ENCODE assay signal across 11 mouse cellular contexts in genomic region chr4:147814592-147815167, GRCm38 (mm10). TPM values are rescaled to one million over a fixed set of nuclear protein-coding genes. Genes with fewer than 3 reads are reported as not detected.
DNase-seq lines count a peak whose midpoint lies in the region; ATAC-seq and TF ChIP-seq lines count a peak whose summit lies in the region.
"Had no signal": no experiment of that assay in that cellular context is flagged by ENCODE, and none has a peak within 500 bp of the region (broad histone marks: within the 10 kb centered on the region; RNA-seq: fewer than 3 reads in every experiment).

No protein-coding gene starts in this region.

- no peak overlapping the region for H3K4me3 ChIP-seq in left cerebral cortex, adult 2 months
- H3K4me3 ChIP-seq in ES-E14 (ENCODE audit: insufficient read depth in 1 of 2, low read depth in 1 of 2, low read length in 2 of 2, poor library complexity in 1 of 2, severe bottlenecking in 1 of 2) = no peak overlapping the region

- ATAC-seq in erythroblast, adult 5-6 weeks (replicated peaks; ENCODE audit: low FRiP score, poor library complexity, severe bottlenecking) = peak; percentile 79

- DNase-seq in left cerebral cortex, adult 2 months (ENCODE audit: extremely low spot score in 1 of 2, low spot score in 2 of 2) = no peak
- DNase-seq in left cerebral cortex, adult 8-10 months (ENCODE audit: low spot score in 2 of 2) = no peak
- no peak for DNase-seq in ES-E14 (ENCODE audit: low read depth, low spot score)
- peak; percentile 73 for DNase-seq in naive thymus-derived CD4-positive, alpha-beta T cell, adult 2 months (ENCODE audit: low read depth)
- DNase-seq in layer of hippocampus, postnatal 36 days = no peak
- DNase-seq in urinary bladder, postnatal 14 days (ENCODE audit: low spot score) = no peak
- no peak for DNase-seq in spleen, postnatal 10 days (ENCODE audit: low spot score in 2 of 2)
- DNase-seq: left cerebral cortex, postnatal 4 days; midbrain, embryonic 14.5 days; thymus, postnatal 25 days had no signal

- TF ChIP-seq CTCF in left cerebral cortex, adult 2 months (IDR thresholded peaks at IDR 0.05) = peak; percentile 56

- intact Hi-C loops in left cerebral cortex, adult 2 months (cut with DNase I) = no loop called here

- H3K27ac ChIP-seq in left cerebral cortex, adult 2 months = no peak overlapping the region
- no peak overlapping the region for H3K27ac ChIP-seq in ES-E14 (ENCODE audit: insufficient read depth, low read depth, low read length, poor library complexity, severe bottlenecking)

- in situ Hi-C loops in ES-E14 (cut with MboI; ENCODE audit: low sequenced_read_pairs in 2 of 2, unreplicated experiment in 2 of 2) = loop anchor here (10.0 to 25.0 kb wide), 2 partner anchors 377 to 380 kb away; no protein-coding TSS in a partner anchor

- no peaks in the 10 kb centered on the region for H3K9me3 ChIP-seq in ES-E14 (ENCODE audit: control insufficient read depth, insufficient read depth, low read depth, low read length)

- H3K4me1 ChIP-seq in ES-E14 (ENCODE audit: control insufficient read depth in 2 of 2, insufficient read depth in 2 of 2, low read length in 2 of 2, poor library complexity in 1 of 2) = no peaks in the 10 kb centered on the region

- H3K36me3 ChIP-seq in ES-E14 (ENCODE audit: control insufficient read depth, insufficient read depth, low read length, poor library complexity, severe bottlenecking) = no peaks in the 10 kb centered on the region

- H3K9ac ChIP-seq in ES-E14 (ENCODE audit: insufficient read depth, low read depth, low read length, poor library complexity, severe bottlenecking) = no peak overlapping the region

TF ChIP-seq in ES-E14, 5 proteins besides CTCF, POLR2A, EP300 and RAD21:
- TF ChIP-seq ZC3H11A (IDR thresholded peaks at IDR 0.05; ENCODE audit: borderline replicate concordance, low read depth, low read length) = 0 out of 2 replicates have a peak, but pooled peaks have one; percentile 5
- no peak for TF ChIP-seq HCFC1 (IDR thresholded peaks at IDR 0.05; ENCODE audit: borderline replicate concordance, insufficient read depth, low read length)
- TF ChIP-seq ZNF384 (IDR thresholded peaks at IDR 0.05; ENCODE audit: low read depth, low read length) = peak; percentile 95
- no peak for TF ChIP-seq CHD2 (IDR thresholded peaks at IDR 0.05; ENCODE audit: low read depth, low read length)
- TF ChIP-seq MAFK (IDR thresholded peaks at IDR 0.05; ENCODE audit: insufficient read depth, low read depth, low read length) = no peak

RNA-seq across cellular contexts. Expression of gene Zfp984, which starts 5.1 kb away (rescaled TPM):
- total RNA-seq in left cerebral cortex, adult 2 months (2021) = 1 to 10 TPM; 1.6 to 2.1 TPM
- total RNA-seq in left cerebral cortex, adult 8-10 months (2022) = 1 to 10 TPM; 1.9 to 2.6 (median 2.2) TPM
- 40.9 and 42.6 TPM in 2 replicates for total RNA-seq in ES-E14 (2012; rRNA removed)
- total RNA-seq in erythroblast, adult 5-6 weeks (2015; ENCODE audit: low replicate concordance) = 23.8 and 32.3 TPM in 2 replicates
- total RNA-seq in erythroblast, adult 5-6 weeks (2017; ENCODE audit: low replicate concordance) = 9.9 and 11.8 TPM in 2 replicates
- total RNA-seq in layer of hippocampus, postnatal 36 days (2021) = 1 to 10 TPM; 1.9 to 2.7 TPM

RNA-seq across cellular contexts. Expression of gene Zfp933, which starts 33.5 kb away (rescaled TPM):
- total RNA-seq in left cerebral cortex, adult 2 months (2021) = 10 to 100 TPM; 18.2 to 21.5 TPM
- 10 to 100 TPM; 16.4 to 22.7 (median 17.9) TPM for total RNA-seq in left cerebral cortex, adult 8-10 months (2022)
- 3.6 and 4.9 TPM in 2 replicates for total RNA-seq in ES-E14 (2012; rRNA removed)
- total RNA-seq in erythroblast, adult 5-6 weeks (2015; ENCODE audit: low replicate concordance) = 0.96 and 3.3 TPM in 2 replicates
- 2.1 and 2.6 TPM in 2 replicates for total RNA-seq in erythroblast, adult 5-6 weeks (2017; ENCODE audit: low replicate concordance)
- 10 to 100 TPM; 21.8 to 22.0 TPM for total RNA-seq in layer of hippocampus, postnatal 36 days (2021)

RNA-seq across cellular contexts. Expression of gene Miip, which starts 53.9 kb away (rescaled TPM):
- total RNA-seq in left cerebral cortex, adult 2 months (2021) = 10 to 100 TPM; 18.6 to 20.3 TPM
- 10 to 100 TPM; 12.8 to 22.9 (median 16.6) TPM for total RNA-seq in left cerebral cortex, adult 8-10 months (2022)
- total RNA-seq in ES-E14 (2012; rRNA removed) = 6.3 and 27.9 TPM in 2 replicates
- 7.3 and 16.3 TPM in 2 replicates for total RNA-seq in erythroblast, adult 5-6 weeks (2015; ENCODE audit: low replicate concordance)
- total RNA-seq in erythroblast, adult 5-6 weeks (2017; ENCODE audit: low replicate concordance) = 12.3 and 26.6 TPM in 2 replicates
- total RNA-seq in layer of hippocampus, postnatal 36 days (2021) = 10 to 100 TPM; 17.5 to 20.0 TPM

RNA-seq across cellular contexts. Expression of gene Fv1, which starts 54.1 kb away (rescaled TPM):
- 10 to 100 TPM in 1 of 2 experiments, 1 to 10 TPM in 1; 9.9 to 11.8 TPM for total RNA-seq in left cerebral cortex, adult 2 months (2021)
- 10 to 100 TPM in 2 of 4 experiments, 1 to 10 TPM in 2; 7.6 to 10.8 (median 9.9) TPM for total RNA-seq in left cerebral cortex, adult 8-10 months (2022)
- total RNA-seq in ES-E14 (2012; rRNA removed) = 1.4 and 1.6 TPM in 2 replicates
- total RNA-seq in erythroblast, adult 5-6 weeks (2015; ENCODE audit: low replicate concordance) = not detected in 2 replicates
- 1.7 and 4.5 TPM in 2 replicates for total RNA-seq in erythroblast, adult 5-6 weeks (2017; ENCODE audit: low replicate concordance)
- total RNA-seq in layer of hippocampus, postnatal 36 days (2021) = 10 to 100 TPM; 10.5 to 11.0 TPM
